Mouse (Mus musculus): Measurements from ENCODE around the gene Zcchc9.

The Zcchc9 gene

GRCm38 (mm10) chr13:91761654-91762445, 45.7 kb downstream of the Zcchc9 start:
- DNase-seq (ENCODE audit: low read depth in 2 of 2, low spot score in 2 of 2): no peak

DNA sequence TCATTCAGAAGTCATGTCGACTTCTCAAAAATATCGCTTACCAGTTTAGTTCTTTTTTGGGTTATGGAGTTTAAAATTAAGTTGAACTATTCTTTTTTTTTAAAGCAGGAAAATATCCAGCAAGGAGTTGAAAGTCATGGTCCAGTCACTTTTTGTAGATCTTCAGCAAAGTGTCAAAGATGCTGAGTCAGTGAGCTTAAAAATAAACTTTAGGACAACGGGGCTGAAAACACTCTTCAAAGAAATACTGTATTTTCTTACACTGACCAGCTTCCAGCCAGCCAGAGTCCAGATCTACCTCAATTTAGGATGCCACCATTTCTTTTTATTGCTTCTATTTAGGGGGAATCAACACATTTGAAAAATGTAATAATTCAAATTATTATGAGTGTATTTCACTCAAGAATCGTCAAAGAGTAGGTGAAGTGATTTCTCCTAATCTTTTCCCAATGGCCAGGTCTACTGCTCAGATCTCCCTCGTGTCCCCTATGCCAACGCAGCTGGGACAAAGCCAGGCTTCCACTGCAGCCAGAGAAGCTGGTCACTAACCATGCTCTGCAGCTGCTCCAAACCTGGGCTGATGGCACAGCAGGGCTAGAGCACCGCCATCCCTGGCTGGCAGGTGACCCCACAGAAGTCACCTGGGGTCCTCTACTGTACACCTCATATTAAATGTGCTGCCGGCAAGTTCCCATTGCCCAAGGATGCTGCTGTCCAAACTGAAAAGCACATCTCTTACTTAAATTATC, 47.0 kb downstream of the Zcchc9 start:
- DNase-seq (ENCODE audit: low read depth in 2 of 2, low spot score in 2 of 2): no peak

DNA sequence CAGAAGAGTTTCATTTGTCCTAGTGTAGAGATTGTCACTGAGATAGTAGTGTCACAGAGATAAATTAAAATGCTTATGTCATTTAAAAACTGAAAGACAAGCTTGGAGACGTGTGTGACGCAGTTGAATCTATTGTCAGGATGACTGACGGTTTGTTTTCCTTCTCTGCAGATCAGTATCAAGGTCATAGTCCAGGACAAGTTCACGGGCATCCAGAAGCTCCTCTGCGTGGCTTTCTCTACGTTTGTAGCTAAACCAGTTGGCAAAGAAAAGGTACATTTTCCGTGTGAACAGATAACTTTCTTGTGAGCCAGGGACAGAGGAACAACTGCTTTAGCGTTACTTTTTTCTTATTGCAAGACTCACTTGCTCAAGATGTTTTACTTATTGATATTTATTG, 47.7 kb downstream of the Zcchc9 start:
- no peak for DNase-seq (ENCODE audit: low read depth in 2 of 2, low spot score in 2 of 2)

DNA sequence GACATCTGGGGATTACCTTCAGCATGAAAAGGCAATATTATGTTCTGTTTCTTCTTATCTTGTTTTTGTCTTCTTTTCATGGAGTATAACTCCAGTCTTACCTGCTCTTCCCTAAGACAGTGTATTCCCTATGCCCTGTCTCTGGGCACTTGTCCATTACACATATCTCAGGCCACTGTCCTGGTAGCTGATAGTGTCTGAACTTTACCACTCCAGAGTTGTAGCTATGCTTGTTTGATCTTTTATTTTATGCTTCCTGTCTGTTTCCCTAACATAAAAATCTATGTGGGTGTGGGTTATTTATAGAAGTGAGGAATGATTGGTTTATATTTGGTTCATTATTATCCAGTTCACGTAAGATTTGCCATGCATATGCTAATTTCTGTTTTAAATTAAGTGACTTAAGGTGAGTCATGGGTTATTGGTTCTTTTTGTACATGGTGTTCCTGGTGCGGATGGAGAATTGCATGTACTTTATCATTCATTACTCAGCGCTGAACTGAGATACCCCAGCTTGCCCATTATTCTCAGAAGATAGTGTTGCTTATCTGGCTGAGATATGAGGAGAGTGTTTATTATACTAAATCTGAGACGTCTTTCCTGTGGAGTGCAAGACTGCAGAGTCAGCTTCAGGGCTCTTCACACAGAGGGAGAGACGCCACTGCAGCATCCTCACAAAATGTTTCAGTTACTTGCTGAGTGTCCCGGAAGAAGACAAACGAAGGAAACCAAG, 49.0 kb downstream of the Zcchc9 start:
- DNase-seq (ENCODE audit: low read depth in 2 of 2, low spot score in 2 of 2): no peak

- no peak for DNase-seq (ENCODE audit: low read depth in 2 of 2, low spot score in 2 of 2)
Observed at GRCm38 (mm10) chr13:91756230-91756629, 51.3 kb downstream of the Zcchc9 start.

DNA sequence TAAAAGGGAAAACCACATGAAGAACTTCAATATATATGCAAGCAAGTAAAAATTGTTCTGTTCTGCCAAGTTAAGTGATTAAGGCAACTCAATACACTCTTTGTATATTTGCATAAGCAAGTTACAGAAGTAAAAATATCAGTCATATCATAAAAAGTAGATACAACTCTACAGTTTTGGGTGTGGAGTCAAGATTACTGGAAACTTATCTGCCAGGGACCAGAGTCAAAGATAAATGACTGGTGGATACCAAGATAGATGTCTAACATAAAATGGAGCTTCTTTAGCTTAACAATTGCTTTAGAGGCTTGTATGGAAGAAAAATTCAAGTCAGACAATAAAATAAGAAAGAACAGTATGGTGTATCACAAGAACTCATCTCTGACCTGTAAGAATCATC, 52.7 kb downstream of the Zcchc9 start:
- no peak for DNase-seq (ENCODE audit: low read depth in 2 of 2, low spot score in 2 of 2)

DNA sequence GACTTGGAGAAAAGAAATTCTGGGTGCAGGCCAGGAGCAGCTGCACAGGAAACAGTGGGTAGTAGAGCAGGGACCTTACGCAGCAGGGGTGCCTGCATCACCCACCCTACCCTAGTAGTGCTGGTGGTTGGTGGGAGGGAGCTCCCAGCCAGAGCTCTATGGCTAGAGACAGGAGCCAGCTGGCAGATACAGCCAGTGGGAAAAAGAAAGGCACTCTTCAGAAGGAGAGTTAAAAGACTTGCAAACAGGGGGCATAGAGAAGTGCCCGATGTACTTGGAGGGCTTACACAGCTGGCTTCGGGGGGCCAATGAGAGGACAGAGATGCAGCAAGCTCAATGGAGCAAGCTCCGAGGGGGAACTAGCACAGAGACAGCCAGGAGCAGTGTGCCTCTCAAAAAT, 53.8 kb downstream of the Zcchc9 start:
- no peak for DNase-seq (ENCODE audit: low read depth in 2 of 2, low spot score in 2 of 2)

GRCm38 (mm10) chr13:91749981-91750380, 57.5 kb downstream of the Zcchc9 start:
- no peak for DNase-seq (ENCODE audit: low read depth in 2 of 2, low spot score in 2 of 2)

- no peak for DNase-seq (ENCODE audit: low read depth in 2 of 2, low spot score in 2 of 2)
Observed at GRCm38 (mm10) chr13:91748401-91748800, 59.1 kb downstream of the Zcchc9 start.

Measured in CD8-positive naive resting alpha-beta T cell, adult 2 months (primary cell).